Mouse (Mus musculus) E14TG2a.4 (cell line): Measurements from ENCODE around the gene Cytip.

Experiments
- H3K27me3 ChIP-seq: 2 replicates; pipeline ENCODE4 v1.6.1; 2014; ENCODE audit warnings: low read length, control low read depth; ENCODE audit not compliant: insufficient read depth
- H3K36me3 ChIP-seq: 2 replicates; pipeline ENCODE4 v1.6.1; 2014; ENCODE audit warnings: low read length, control low read depth; ENCODE audit not compliant: insufficient read depth
- H3K4me1 ChIP-seq: replicated peaks from 2 replicates; pipeline ENCODE4 v1.6.1; 2014; ENCODE audit warnings: low read depth, low read length, control low read depth
- H3K4me3 ChIP-seq: replicated peaks from 2 replicates; pipeline ENCODE4 v1.5.1; 2014; ENCODE audit warnings: mild to moderate bottlenecking, low read length
- H3K9me3 ChIP-seq: 2 replicates; pipeline ENCODE4 v1.6.1; 2014; ENCODE audit warnings: low read length, control low read depth
- CTCF ChIP-seq: conservative IDR thresholded peaks from 2 replicates; pipeline ENCODE4 v1.5.1; 2014; ENCODE audit warnings: low read length
- NANOG ChIP-seq: IDR thresholded peaks from 2 replicates; pipeline ENCODE4 v1.6.1; 2014; ENCODE audit warnings: borderline replicate concordance, low read length, mixed read lengths
- POU5F1 ChIP-seq: IDR thresholded peaks from 2 replicates; pipeline ENCODE4 v1.6.1; 2014; ENCODE audit warnings: low read length, borderline replicate concordance

Gene Cytip

GRCm38 (mm10) chr2:58158107-58158506 lies 37.2 kb downstream of the Cytip start:
- Histone ChIP-seq H3K9me3 (no peaks in the 10 kb centered on the region), H3K36me3 (no peaks in the 10 kb centered on the region), H3K4me3 (no peak overlapping the region), H3K4me1 (no peaks in the 10 kb centered on the region), H3K27me3 (no peaks in the 10 kb centered on the region)
- TF ChIP-seq NANOG (no peak), POU5F1 (no peak), CTCF (no peak)

GRCm38 (mm10) chr2:58157466-58157865 lies 37.9 kb downstream of the Cytip start:
- no peaks in the 10 kb centered on the region for H3K9me3 ChIP-seq
- H3K4me1 ChIP-seq, result no peaks in the 10 kb centered on the region
- no peaks in the 10 kb centered on the region for H3K36me3 ChIP-seq
- no peak overlapping the region for H3K4me3 ChIP-seq
- H3K27me3 ChIP-seq, result no peaks in the 10 kb centered on the region
- TF ChIP-seq POU5F1, result no peak
- no peak for TF ChIP-seq CTCF
- TF ChIP-seq NANOG, result no peak

DNA sequence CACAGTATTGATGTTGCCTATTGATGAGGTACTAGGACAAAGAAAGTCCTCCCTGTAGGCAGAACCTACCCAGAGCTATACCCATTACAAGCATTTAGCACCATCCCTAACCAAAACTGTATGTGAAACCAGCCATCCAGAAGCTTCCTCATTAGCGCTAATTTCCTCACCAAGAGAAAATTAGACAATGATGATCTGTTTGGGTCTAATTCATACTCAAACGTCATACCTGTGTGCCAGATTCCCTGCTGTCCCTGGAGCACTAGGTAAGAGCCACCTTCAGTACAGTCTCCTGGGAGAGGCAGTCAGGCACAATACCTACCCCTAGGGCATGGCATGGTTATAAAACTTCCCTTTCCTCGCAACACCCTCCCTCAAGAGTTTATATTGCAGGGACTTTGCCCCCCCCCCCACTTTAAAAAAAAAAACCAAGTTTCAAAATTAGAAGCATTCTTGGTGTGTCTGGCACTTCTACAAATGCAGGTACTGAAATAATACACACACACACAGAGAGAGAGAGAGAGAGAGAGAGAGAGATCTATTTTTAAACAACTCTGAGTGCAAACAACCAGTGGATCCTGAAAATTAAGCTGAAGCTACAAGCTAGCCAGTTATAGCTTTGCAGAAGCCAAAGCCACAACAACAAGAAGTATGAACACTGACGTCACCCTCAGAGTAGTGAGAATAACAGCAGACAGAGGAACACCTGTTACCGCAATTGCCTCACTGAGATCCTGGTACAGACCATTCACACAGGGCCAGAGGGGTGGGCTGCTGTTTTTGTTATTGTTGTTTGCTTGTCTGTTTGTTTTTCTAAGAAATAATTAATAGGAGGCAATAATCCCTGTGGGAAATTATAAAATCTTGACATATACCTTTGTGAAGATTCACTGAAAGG lies 38.6 kb downstream of the Cytip start:
- Histone ChIP-seq H3K4me1 (no peaks in the 10 kb centered on the region), H3K9me3 (no peaks in the 10 kb centered on the region), H3K36me3 (no peaks in the 10 kb centered on the region), H3K27me3 (no peaks in the 10 kb centered on the region), H3K4me3 (no peak overlapping the region)
- TF ChIP-seq POU5F1 (no peak), CTCF (no peak), NANOG (no peak)

- no peaks in the 10 kb centered on the region for H3K4me1 ChIP-seq
- no peaks in the 10 kb centered on the region for H3K27me3 ChIP-seq
- H3K9me3 ChIP-seq, result no peaks in the 10 kb centered on the region
- no peaks in the 10 kb centered on the region for H3K36me3 ChIP-seq
- H3K4me3 ChIP-seq, result no peak overlapping the region
- no peak for TF ChIP-seq POU5F1
- TF ChIP-seq CTCF, result no peak
- no peak for TF ChIP-seq NANOG
Observed at GRCm38 (mm10) chr2:58156108-58156415, 39.3 kb downstream of the Cytip start.

DNA sequence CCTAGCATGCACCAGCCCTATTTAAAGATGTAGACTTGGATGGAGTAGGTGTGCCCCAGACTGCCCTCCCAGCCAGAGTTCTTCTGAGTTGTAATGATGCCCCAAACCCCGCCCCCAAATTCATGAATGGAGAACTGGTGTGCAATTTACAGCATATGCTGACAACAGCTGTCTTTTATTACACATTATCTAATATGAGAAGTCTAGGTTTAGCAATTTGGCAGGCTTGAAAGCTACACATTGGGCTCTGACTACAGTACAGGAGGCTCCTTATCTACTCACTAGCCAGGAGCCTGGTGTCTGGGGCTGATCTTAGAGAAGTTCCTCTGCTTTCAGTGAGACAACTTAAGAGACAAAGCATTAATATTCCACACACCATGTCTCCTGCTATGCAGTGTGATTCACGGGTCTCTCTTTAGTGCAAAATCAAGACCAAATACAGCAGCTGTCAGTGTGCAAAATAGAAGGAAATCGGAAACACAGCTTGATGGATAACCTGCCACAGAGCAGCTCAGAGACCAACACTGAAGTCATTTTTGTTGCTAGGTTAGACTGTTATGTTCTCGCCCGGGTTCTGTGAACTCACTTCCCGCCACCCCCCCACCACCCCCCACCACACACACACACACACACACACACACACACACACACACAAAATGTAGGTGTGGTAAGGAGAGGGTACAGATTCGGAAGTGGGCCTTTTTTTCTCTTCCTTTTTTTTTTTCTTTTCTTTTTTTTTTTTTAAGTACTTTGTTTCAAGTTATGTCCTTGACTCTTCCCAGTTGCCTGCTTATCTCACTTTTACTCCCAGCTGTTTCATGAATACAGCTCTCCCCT lies 39.8 kb downstream of the Cytip start:
- Histone ChIP-seq H3K4me1 (no peaks in the 10 kb centered on the region), H3K27me3 (no peaks in the 10 kb centered on the region)
- TF ChIP-seq NANOG, result no peak

DNA sequence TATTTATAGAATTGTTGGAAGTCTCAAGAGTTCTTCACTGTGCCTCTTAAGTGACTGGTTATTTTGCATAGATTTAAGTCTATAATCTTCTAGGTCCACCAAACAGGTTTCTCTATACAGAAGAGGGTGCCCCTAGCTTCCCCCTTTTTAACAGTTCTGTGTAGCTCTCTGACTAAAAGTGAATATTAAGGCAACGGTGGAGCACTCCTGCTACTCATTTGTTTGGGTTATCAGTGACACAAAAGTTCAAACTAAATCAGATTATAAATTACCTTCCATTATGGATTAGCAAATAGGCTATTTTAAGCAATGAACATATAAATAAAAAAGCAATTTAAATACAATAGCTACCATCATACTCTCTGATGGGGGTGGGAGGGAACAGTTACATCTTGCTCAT lies 40.8 kb downstream of the Cytip start:
- TF ChIP-seq CTCF (no peak), POU5F1 (no peak), NANOG (no peak)
- no peaks in the 10 kb centered on the region for H3K36me3 ChIP-seq
- no peak overlapping the region for H3K4me3 ChIP-seq
- H3K4me1 ChIP-seq, result no peaks in the 10 kb centered on the region
- H3K27me3 ChIP-seq, result no peaks in the 10 kb centered on the region
- no peaks in the 10 kb centered on the region for H3K9me3 ChIP-seq

More for the DNA sequence above, 39.8 kb downstream of the Cytip start:
- Histone ChIP-seq H3K9me3 (no peaks in the 10 kb centered on the region), H3K36me3 (no peaks in the 10 kb centered on the region), H3K4me3 (no peak overlapping the region)

GRCm38 (mm10) chr2:58153742-58154141 lies 41.6 kb downstream of the Cytip start:
- TF ChIP-seq CTCF, result no peak
- no peak for TF ChIP-seq NANOG
- no peak for TF ChIP-seq POU5F1
- Histone ChIP-seq H3K9me3 (no peaks in the 10 kb centered on the region), H3K4me3 (no peak overlapping the region), H3K36me3 (no peaks in the 10 kb centered on the region), H3K27me3 (no peaks in the 10 kb centered on the region), H3K4me1 (no peaks in the 10 kb centered on the region)

- Histone ChIP-seq H3K9me3 (no peaks in the 10 kb centered on the region), H3K27me3 (no peaks in the 10 kb centered on the region), H3K4me3 (no peak overlapping the region), H3K36me3 (no peaks in the 10 kb centered on the region), H3K4me1 (no peaks in the 10 kb centered on the region)
- TF ChIP-seq POU5F1 (no peak), CTCF (no peak), NANOG (no peak)
Observed at GRCm38 (mm10) chr2:58149983-58150405, 45.3 kb downstream of the Cytip start.
